Mouse (Mus musculus) CH12.LX (cell line): ENCODE results near the gene Rreb1.

ENCODE experiments used
- CTCF ChIP-seq, 2 experiments: IDR thresholded peaks in 1 of 2; conservative IDR thresholded peaks in 1 of 2; 2 replicates each; pipeline ENCODE4 v1.5.1; 2011 to 2012; ENCODE audit warnings: low read depth in 2 of 2, low read length in 2 of 2, improper control_type of control experiment in 1 of 2, inconsistent platforms in 1 of 2, mild to moderate bottlenecking in 1 of 2, moderate library complexity in 1 of 2
- EP300 ChIP-seq: IDR thresholded peaks from 2 replicates; pipeline ENCODE4 v1.6.1; 2011; ENCODE audit warnings: low read length, improper control_type of control experiment
- ETS1 ChIP-seq: conservative IDR thresholded peaks from 2 replicates; pipeline ENCODE4 v1.6.1; 2012; ENCODE audit warnings: low read depth, mild to moderate bottlenecking, inconsistent platforms, low read length, improper control_type of control experiment, moderate library complexity
- POLR2A ChIP-seq: IDR thresholded peaks from 2 replicates; pipeline ENCODE4 v1.6.1; 2011; ENCODE audit warnings: low read depth, mild to moderate bottlenecking, improper control_type of control experiment, low read length
- POLR2AphosphoS2 ChIP-seq: IDR thresholded peaks from 2 replicates; pipeline ENCODE4 v1.6.1; 2011; ENCODE audit warnings: low read depth, low read length, improper control_type of control experiment
- TBP ChIP-seq: conservative IDR thresholded peaks from 2 replicates; pipeline ENCODE4 v1.6.1; 2011; ENCODE audit warnings: low read depth, low read length, improper control_type of control experiment

DNA sequence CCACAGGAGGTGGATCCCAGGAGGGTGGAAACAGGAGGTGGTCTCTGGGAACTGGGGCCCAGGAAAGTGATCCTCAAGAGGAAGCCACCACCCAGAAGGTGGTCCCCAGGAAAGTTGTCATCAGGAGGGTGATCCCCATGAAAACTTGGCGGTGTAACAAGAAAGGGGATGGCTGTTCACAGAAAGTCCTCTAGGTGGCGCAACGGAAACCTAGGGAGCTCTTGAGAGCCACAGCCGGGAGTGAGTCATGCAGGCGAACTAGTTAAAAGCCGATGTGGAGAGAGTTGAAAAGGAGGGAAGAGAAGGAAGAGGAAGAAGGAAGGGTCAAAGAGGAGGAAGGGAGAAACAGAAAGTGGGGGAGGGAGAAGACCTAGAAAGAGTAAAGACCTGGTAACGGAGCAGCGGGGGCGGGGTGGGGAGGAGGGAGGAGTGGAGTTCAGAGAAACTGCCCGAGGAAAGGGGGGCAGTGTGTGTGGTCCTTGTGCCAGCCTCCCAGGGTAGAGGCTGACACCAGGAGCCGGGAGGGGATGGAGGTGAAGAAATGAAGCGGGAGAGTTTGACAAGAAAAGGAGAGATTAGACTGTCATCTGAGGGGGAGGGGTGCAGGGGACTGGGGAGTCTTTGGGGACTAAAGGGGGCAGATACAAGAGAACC, 185.3 kb downstream of the Rreb1 start:
- 0 out of 2 replicates have a peak, but pooled peaks have one; percentile 26 for TF ChIP-seq POLR2A
- TF ChIP-seq CTCF (conservative IDR thresholded peaks at IDR 0.05 in 1 of 2, IDR thresholded peaks at IDR 0.05 in 1 of 2; ENCODE audit: low read depth in 2 of 2, low read length in 2 of 2): peak; percentile 69 to 83
- TF ChIP-seq ETS1: peak; percentile 61
- no peak for TF ChIP-seq EP300
- no peak for TF ChIP-seq TBP
- TF ChIP-seq POLR2AphosphoS2: no peak
